Mouse (Mus musculus) neural tube, embryonic 13.5 days (tissue): ENCODE results near the gene Emc10. TPM values are rescaled to one million over a fixed set of nuclear protein-coding genes. Genes with fewer than 3 reads are reported as not detected.

Experiments used
- ATAC-seq: fragments of 200-750 bp; cut with Nextera tagmentation; 2 replicates; pipeline ENCODE4 v1.8.0; 2017; ENCODE audit warnings: low read depth, mild to moderate bottlenecking, moderate TSS enrichment, moderate library complexity
- H3K27ac ChIP-seq: fragments of 300-500 bp; sonication (generic); replicated peaks from 2 replicates; pipeline ENCODE4 v1.5.1; 2015; ENCODE audit warnings: moderate library complexity, mild to moderate bottlenecking, inconsistent platforms
- H3K27me3 ChIP-seq: fragments of 300-500 bp; sonication (generic); 2 replicates; pipeline ENCODE4 v1.6.1; 2015; ENCODE audit warnings: mild to moderate bottlenecking, inconsistent platforms
- H3K36me3 ChIP-seq: fragments of 300-500 bp; sonication (generic); 2 replicates; pipeline ENCODE4 v1.6.1; 2015; ENCODE audit warnings: mild to moderate bottlenecking, inconsistent platforms
- H3K4me1 ChIP-seq: fragments of 300-500 bp; sonication (generic); replicated peaks from 2 replicates; pipeline ENCODE4 v1.6.1; 2015; ENCODE audit warnings: inconsistent platforms
- H3K4me2 ChIP-seq: fragments of 300-500 bp; sonication (generic); 2 replicates; pipeline ENCODE4 v1.6.1; 2015; ENCODE audit warnings: inconsistent platforms, mild to moderate bottlenecking, moderate library complexity
- H3K4me3 ChIP-seq: fragments of 300-500 bp; sonication (generic); 2 replicates; pipeline ENCODE4 v1.5.1; 2015; ENCODE audit warnings: mild to moderate bottlenecking, inconsistent platforms
- H3K9ac ChIP-seq: fragments of 300-500 bp; sonication (generic); 2 replicates; pipeline ENCODE4 v1.6.1; 2015; ENCODE audit warnings: moderate library complexity, mild to moderate bottlenecking, inconsistent platforms
- H3K9me3 ChIP-seq: fragments of 300-500 bp; sonication (generic); 2 replicates; pipeline ENCODE4 v1.6.1; 2016; ENCODE audit warnings: inconsistent platforms
- WGBS: fragments of 180-500 bp; shearing (Covaris S2); methylation state at CpG from one replicate; pipeline ENCODE4 v1.1.7; 2015; 5-methylcytosine and 5-hydroxymethylcytosine counted together
- microRNA-seq: library from miRNA; unstranded; fragments of <30 nt; microRNA quantifications from one replicate; pipeline ENCODE4, GENCODE M21; 2016
- polyA plus RNA-seq: library from polyadenylated mRNA; unstranded; fragments of >200 nt; fragmentation: Nextera tagmentation; extraction: Ambion mirVana; gene quantifications from 2 replicates; pipeline ENCODE4 v1.2.1, GENCODE M21; 2015

Emc10 gene
- polyA plus RNA-seq, 1 experiment from 2014 or later = 139 TPM

DNA sequence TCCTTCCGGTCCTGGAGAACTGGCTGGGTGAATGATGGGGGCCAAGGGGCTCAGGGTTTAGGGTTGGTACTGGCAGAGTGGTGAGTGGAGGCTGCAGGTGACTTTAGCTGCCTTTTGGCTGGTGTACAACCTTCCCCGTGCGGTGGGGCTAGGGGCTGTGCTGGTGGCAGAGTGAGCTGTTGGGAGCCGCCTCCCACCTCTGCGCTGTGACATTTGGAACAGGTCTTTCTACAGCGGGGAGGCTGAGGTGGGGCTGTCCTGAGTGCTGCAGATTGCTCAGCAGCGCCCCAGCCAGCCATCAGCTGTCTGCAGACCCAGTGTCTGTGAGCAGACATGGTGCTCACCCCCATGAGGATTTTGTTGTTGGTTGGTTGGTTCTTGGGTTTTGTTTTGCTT lies 50.8 kb downstream of the Emc10 start:
- peaks cover 54% of the 10 kb centered on the region for H3K36me3 ChIP-seq
- H3K4me3 ChIP-seq = peak overlapping the region; percentile 82
- 18% methylated on average over 7 of the region's 7 CpGs for WGBS
- peaks cover 82% of the 10 kb centered on the region for H3K4me1 ChIP-seq
- H3K4me2 ChIP-seq = peak overlapping the region; percentile 87
- ATAC-seq = no peak
- 0 out of 2 replicates have a peak, but pooled peaks cover 4% of the 10 kb centered on the region for H3K27me3 ChIP-seq
- H3K9ac ChIP-seq = peak overlapping the region; percentile 100
- H3K9me3 ChIP-seq = no peaks in the 10 kb centered on the region
- H3K27ac ChIP-seq = 0 out of 2 replicates have a peak overlapping the region, but pooled peaks have one; percentile 13

GRCm38 (mm10) chr7:44444886-44445527 lies 51.3 kb downstream of the Emc10 start:
- no peak overlapping the region for H3K27ac ChIP-seq
- 0 out of 2 replicates have a peak, but pooled peaks cover 4% of the 10 kb centered on the region for H3K27me3 ChIP-seq
- no peak for ATAC-seq
- peaks cover 48% of the 10 kb centered on the region for H3K36me3 ChIP-seq
- H3K4me1 ChIP-seq = peaks cover 80% of the 10 kb centered on the region
- peak overlapping the region; percentile 87 for H3K4me2 ChIP-seq
- H3K9me3 ChIP-seq = no peaks in the 10 kb centered on the region
- 14% methylated on average over 29 of the region's 29 CpGs for WGBS
- H3K4me3 ChIP-seq = peak overlapping the region; percentile 82
- peak overlapping the region; percentile 100 for H3K9ac ChIP-seq

DNA sequence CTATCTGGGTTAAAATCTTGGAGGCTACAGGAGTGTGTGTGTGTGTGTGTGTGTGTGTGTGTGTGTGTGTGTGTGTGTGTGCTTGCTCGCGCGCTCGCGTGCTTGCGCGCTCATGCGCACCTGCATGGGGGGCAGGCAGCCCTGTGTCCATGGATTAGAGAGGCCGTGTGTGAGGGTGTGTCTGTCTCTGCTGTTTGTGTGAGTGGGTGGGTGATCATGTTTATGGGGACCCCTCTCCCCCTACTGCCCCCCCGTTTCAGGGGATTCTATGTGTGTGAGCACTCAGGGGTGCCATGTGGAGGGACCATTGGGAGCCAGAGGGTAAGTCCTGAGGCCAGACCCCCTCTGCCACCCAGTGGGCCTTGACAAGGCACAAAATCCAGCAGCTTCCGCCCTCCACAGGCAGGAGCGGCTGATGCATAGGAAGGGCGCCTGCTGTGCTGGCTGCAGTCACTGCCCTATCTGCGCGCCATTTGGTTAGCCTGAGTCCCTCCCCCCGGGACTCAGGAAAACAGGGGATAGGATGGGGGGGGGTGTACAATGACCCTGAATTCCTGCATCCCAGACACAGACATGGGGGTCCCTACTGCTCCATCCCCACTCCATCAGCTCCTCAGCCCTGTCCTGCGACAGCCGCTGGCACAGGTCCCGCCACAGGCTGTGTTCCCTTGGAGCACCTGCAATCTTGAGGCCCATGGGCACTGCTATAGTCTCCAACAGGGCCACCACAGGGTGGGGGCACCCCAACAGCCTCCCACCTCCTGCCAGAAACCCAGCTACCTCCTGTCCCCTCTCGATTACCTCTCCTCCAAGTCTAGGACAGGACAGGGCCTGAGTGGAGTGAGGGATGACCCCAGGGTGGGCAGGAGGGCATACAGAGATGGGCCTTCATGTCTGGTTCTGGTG lies 52.8 kb downstream of the Emc10 start:
- H3K27ac ChIP-seq = peak overlapping the region; percentile 97
- 9% methylated on average over 20 of the region's 20 CpGs for WGBS
- H3K9ac ChIP-seq = peak overlapping the region; percentile 100
- peaks cover 66% of the 10 kb centered on the region for H3K4me1 ChIP-seq
- H3K27me3 ChIP-seq = peaks cover 9% of the 10 kb centered on the region; the same call in 1 of the 2 replicates
- H3K4me3 ChIP-seq = peak overlapping the region; percentile 82
- H3K9me3 ChIP-seq = no peaks in the 10 kb centered on the region
- peak overlapping the region; percentile 87 for H3K4me2 ChIP-seq
- peaks cover 35% of the 10 kb centered on the region for H3K36me3 ChIP-seq
- ATAC-seq = peak; percentile 44

DNA sequence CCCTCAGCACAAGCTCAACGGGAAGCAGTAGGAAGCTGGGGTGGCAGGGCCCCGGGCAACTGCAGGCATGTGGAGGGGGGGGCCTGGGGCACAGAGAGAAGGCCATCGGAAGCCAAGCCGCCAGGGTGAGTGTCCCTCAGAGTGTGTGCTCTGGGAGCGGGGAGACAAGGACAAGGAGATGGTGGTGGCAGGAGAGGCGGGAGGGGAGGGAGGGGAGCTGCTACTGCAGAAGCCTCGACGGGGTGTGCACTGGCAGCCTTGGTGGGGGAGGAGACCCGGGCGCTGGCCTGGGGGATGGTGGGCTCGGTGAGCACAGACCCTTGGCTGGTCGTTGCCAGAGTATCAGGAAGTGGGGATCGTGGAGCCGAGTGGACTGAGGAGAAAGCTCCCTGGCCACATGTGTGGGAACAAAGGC lies 53.9 kb downstream of the Emc10 start:
- H3K9ac ChIP-seq = peak overlapping the region; percentile 100
- H3K4me2 ChIP-seq = peak overlapping the region; percentile 87
- WGBS = 0% methylated on average over 14 of the region's 14 CpGs
- peak overlapping the region; percentile 97 for H3K27ac ChIP-seq
- peaks cover 64% of the 10 kb centered on the region for H3K4me1 ChIP-seq
- H3K27me3 ChIP-seq = peaks cover 9% of the 10 kb centered on the region; the same call in 1 of the 2 replicates
- no peaks in the 10 kb centered on the region for H3K9me3 ChIP-seq
- peaks cover 24% of the 10 kb centered on the region for H3K36me3 ChIP-seq
- H3K4me3 ChIP-seq = peak overlapping the region; percentile 82
- peak; percentile 29 for ATAC-seq

DNA sequence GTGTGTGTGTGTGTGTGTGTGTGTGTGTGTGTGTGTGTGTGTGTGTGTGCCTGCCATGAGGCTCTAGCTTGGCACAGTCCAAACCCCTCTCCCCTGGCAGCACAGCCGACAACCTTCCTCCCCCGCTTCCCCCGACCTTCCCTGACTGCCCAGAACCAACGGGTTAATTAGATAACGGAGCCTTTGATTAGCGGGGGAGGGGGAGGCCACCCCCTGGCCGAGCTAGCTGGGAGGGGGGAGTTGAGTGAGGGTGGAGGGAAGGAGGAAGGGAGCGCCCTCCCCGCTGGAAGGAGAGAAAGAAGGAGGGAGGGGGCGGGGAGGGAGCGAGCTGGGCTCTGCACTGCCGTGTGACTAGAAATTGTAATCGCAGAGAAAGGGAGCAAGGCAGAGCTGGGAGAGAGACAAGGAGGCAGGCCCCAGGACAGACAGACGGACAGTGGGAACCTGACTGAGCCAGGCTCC lies 54.6 kb downstream of the Emc10 start:
- WGBS = 1% methylated on average over 7 of the region's 14 CpGs
- peak; percentile 75 for ATAC-seq
- H3K36me3 ChIP-seq = peaks cover 19% of the 10 kb centered on the region
- H3K27ac ChIP-seq = peak overlapping the region; percentile 97
- peak overlapping the region; percentile 87 for H3K4me2 ChIP-seq
- H3K27me3 ChIP-seq = peaks cover 9% of the 10 kb centered on the region; the same call in 1 of the 2 replicates
- H3K9ac ChIP-seq = peak overlapping the region; percentile 100
- H3K4me3 ChIP-seq = peak overlapping the region; percentile 82
- H3K9me3 ChIP-seq = no peaks in the 10 kb centered on the region
- peaks cover 62% of the 10 kb centered on the region for H3K4me1 ChIP-seq

- peaks cover 57% of the 10 kb centered on the region for H3K4me1 ChIP-seq
- ATAC-seq = no peak; the same call in 1 of the 2 replicates
- peak overlapping the region; percentile 97 for H3K27ac ChIP-seq
Measured at GRCm38 (mm10) chr7:44441180-44441579, 55.1 kb downstream of the Emc10 start.

GRCm38 (mm10) chr7:44440479-44440878 lies 55.9 kb downstream of the Emc10 start:
- 81% methylated on average over 1 of the region's 1 CpGs for WGBS
- no peak for ATAC-seq
- H3K9ac ChIP-seq = no peak overlapping the region
- peaks cover 9% of the 10 kb centered on the region; the same call in 1 of the 2 replicates for H3K27me3 ChIP-seq
- no peaks in the 10 kb centered on the region for H3K9me3 ChIP-seq
- H3K4me2 ChIP-seq = no peak overlapping the region
- H3K36me3 ChIP-seq = peaks cover 12% of the 10 kb centered on the region
- H3K4me3 ChIP-seq = no peak overlapping the region
- H3K4me1 ChIP-seq = peaks cover 50% of the 10 kb centered on the region
- no peak overlapping the region for H3K27ac ChIP-seq

More at GRCm38 (mm10) chr7:44441180-44441579, 55.1 kb downstream of the Emc10 start:
- Histone ChIP-seq H3K36me3 (peaks cover 14% of the 10 kb centered on the region), H3K4me2 (peak overlapping the region; percentile 87), H3K4me3 (peak overlapping the region; percentile 82), H3K9ac (peak overlapping the region; percentile 100), H3K9me3 (no peaks in the 10 kb centered on the region), H3K27me3 (peaks cover 9% of the 10 kb centered on the region; the same call in 1 of the 2 replicates)
- WGBS = 0% methylated on average over 1 of the region's 1 CpGs

Small RNA genes lying within 50 kb of the gene (microRNA-seq; reads per million reads assigned to microRNA genes)
- gene Mir7052 (not detected), gene Mir7053 (not detected)

Other genes starting within 250 kb of the Emc10 start
- 1.1 and 1.3 TPM in 2 replicates for gene 1700028J19Rik, start 249.8 kb downstream of the Emc10 start, polyA plus RNA-seq
- 180 and 187 TPM in 2 replicates for gene 2410002F23Rik, start 249.8 kb downstream of the Emc10 start, polyA plus RNA-seq
- not detected in 2 replicates for gene Acp4, start 239.2 kb downstream of the Emc10 start, polyA plus RNA-seq
- not detected in 2 replicates for gene Gm15517, start 235.1 kb downstream of the Emc10 start, polyA plus RNA-seq
- 2.8 TPM in 2 replicates for gene Clec11a, start 189.6 kb downstream of the Emc10 start, polyA plus RNA-seq
- gene Shank1, start 186.3 kb downstream of the Emc10 start, polyA plus RNA-seq = 26.5 and 27.7 TPM in 2 replicates
- 24.9 and 28.4 TPM in 2 replicates for gene Syt3, start 112.4 kb downstream of the Emc10 start, polyA plus RNA-seq
- 1.0 and 1.5 TPM in 2 replicates for gene 1700008O03Rik, start 110.7 kb downstream of the Emc10 start, polyA plus RNA-seq
- gene Lrrc4b, start 67.5 kb downstream of the Emc10 start, polyA plus RNA-seq = 11.3 and 13.3 TPM in 2 replicates
- gene Aspdh, start 31.1 kb downstream of the Emc10 start, polyA plus RNA-seq = 1.6 and 2.9 TPM in 2 replicates
- gene Josd2, start 28.5 kb downstream of the Emc10 start, polyA plus RNA-seq = 49.9 and 54.3 TPM in 2 replicates
- gene Fam71e1, start 52 bp upstream of the Emc10 start, polyA plus RNA-seq = 23.0 and 29.8 TPM in 2 replicates
- gene Mybpc2, start 28.1 kb upstream of the Emc10 start, polyA plus RNA-seq = 0.08 and 0.22 TPM in 2 replicates
- 0.13 TPM in 1 of 2 replicates, not detected in the other for gene Spib, start 35.5 kb upstream of the Emc10 start, polyA plus RNA-seq
- 22.5 and 22.7 TPM in 2 replicates for gene Pold1, start 52.3 kb upstream of the Emc10 start, polyA plus RNA-seq
- 60.1 and 65.2 TPM in 2 replicates for gene Nr1h2, start 57.4 kb upstream of the Emc10 start, polyA plus RNA-seq
- 1.2 and 1.6 TPM in 2 replicates for gene Napsa, start 75.9 kb upstream of the Emc10 start, polyA plus RNA-seq
- 4.7 and 5.2 TPM in 2 replicates for gene Kcnc3, start 94.1 kb upstream of the Emc10 start, polyA plus RNA-seq
- 1.9 and 2.6 TPM in 2 replicates for gene Myh14, start 174.3 kb upstream of the Emc10 start, polyA plus RNA-seq
- not detected in 2 replicates for gene Izumo2, start 212.2 kb upstream of the Emc10 start, polyA plus RNA-seq